Mouse (Mus musculus) gastrocnemius, adult 8-10 months (tissue): Measurements from ENCODE around the gene Cacna1e. TPM values are rescaled to one million over a fixed set of nuclear protein-coding genes. Genes with fewer than 3 reads are reported as not detected.

ENCODE experiments used
- DNase-seq, 2 experiments: peaks; one replicate each; pipeline ENCODE4 v3.0.0; 2022; ENCODE audit warnings: low spot score in 2 of 2
- total RNA-seq, 4 experiments: library from RNA; stranded (reverse); gene quantifications; 2 replicates each; pipeline ENCODE4 v1.2.4; 2022

Cacna1e gene
- total RNA-seq, 4 experiments from 2014 or later, result 0.02 to 0.16 (median 0.07) TPM; not detected in 1

- no peak for DNase-seq
Measured at GRCm38 (mm10) chr1:154839272-154839671, 45.0 kb downstream of the Cacna1e start.

- no peak for DNase-seq
Measured at GRCm38 (mm10) chr1:154836473-154836872, 47.8 kb downstream of the Cacna1e start.

GRCm38 (mm10) chr1:154832168-154832539, 52.1 kb downstream of the Cacna1e start:
- DNase-seq, result no peak

- no peak for DNase-seq
Measured at GRCm38 (mm10) chr1:154831269-154832167, 52.8 kb downstream of the Cacna1e start.

GRCm38 (mm10) chr1:154830051-154830450, 54.2 kb downstream of the Cacna1e start:
- DNase-seq, result no peak

GRCm38 (mm10) chr1:154823098-154823497, 61.2 kb downstream of the Cacna1e start:
- no peak for DNase-seq

- DNase-seq, result no peak
Measured at GRCm38 (mm10) chr1:154820422-154820821, 63.9 kb downstream of the Cacna1e start.

GRCm38 (mm10) chr1:154819960-154820359, 64.3 kb downstream of the Cacna1e start:
- no peak for DNase-seq

GRCm38 (mm10) chr1:154818742-154819141, 65.6 kb downstream of the Cacna1e start:
- no peak for DNase-seq

GRCm38 (mm10) chr1:154816836-154817235, 67.5 kb downstream of the Cacna1e start:
- no peak for DNase-seq

- DNase-seq, result no peak
Measured at GRCm38 (mm10) chr1:154816267-154816666, 68.0 kb downstream of the Cacna1e start.

- DNase-seq, result no peak
Measured at GRCm38 (mm10) chr1:154805742-154806141, 78.6 kb downstream of the Cacna1e start.

- DNase-seq, result no peak
Measured at GRCm38 (mm10) chr1:154805038-154805437, 79.3 kb downstream of the Cacna1e start.

- DNase-seq, result no peak
Measured at GRCm38 (mm10) chr1:154802301-154802904, 81.9 kb downstream of the Cacna1e start.

- no peak for DNase-seq
Measured at GRCm38 (mm10) chr1:154799257-154799656, 85.0 kb downstream of the Cacna1e start.

- no peak for DNase-seq
Measured at GRCm38 (mm10) chr1:154798771-154799170, 85.5 kb downstream of the Cacna1e start.

GRCm38 (mm10) chr1:154796685-154797084, 87.6 kb downstream of the Cacna1e start:
- DNase-seq, result no peak

GRCm38 (mm10) chr1:154794518-154794951, 89.8 kb downstream of the Cacna1e start:
- no peak for DNase-seq

GRCm38 (mm10) chr1:154791544-154792174, 92.6 kb downstream of the Cacna1e start:
- DNase-seq, result no peak

GRCm38 (mm10) chr1:154788491-154788890, 95.8 kb downstream of the Cacna1e start:
- no peak for DNase-seq

- DNase-seq, result peak; percentile 23 to 31
Measured at GRCm38 (mm10) chr1:154788069-154788468, 96.2 kb downstream of the Cacna1e start.

- no peak for DNase-seq
Measured at GRCm38 (mm10) chr1:154787418-154787817, 96.9 kb downstream of the Cacna1e start.
